Mouse (Mus musculus) brain, embryonic 14.5 days (tissue): ENCODE data around the gene Smim4. TPM values are rescaled to one million over a fixed set of nuclear protein-coding genes. Genes with fewer than 3 reads are reported as not detected.

Source experiments
- DNase-seq: peaks from one replicate; pipeline ENCODE4 v3.0.0-alpha.2; 2011; ENCODE audit warnings: low read depth
- CTCF ChIP-seq: fragments of 200-500 bp; IDR thresholded peaks from 2 replicates; pipeline ENCODE4 v1.5.1; 2012; ENCODE audit warnings: inconsistent platforms, mild to moderate bottlenecking, moderate library complexity, borderline replicate concordance; ENCODE audit not compliant: insufficient read depth, insufficient read length; ENCODE audit errors: extremely low read depth
- POLR2A ChIP-seq: fragments of 200-500 bp; IDR thresholded peaks from 2 replicates; pipeline ENCODE4 v1.6.1; 2012; ENCODE audit warnings: mild to moderate bottlenecking, inconsistent platforms, borderline replicate concordance; ENCODE audit not compliant: poor library complexity, insufficient read depth, insufficient read length, severe bottlenecking; ENCODE audit errors: extremely low read depth
- polyA plus RNA-seq: library from polyadenylated mRNA; depleted of rRNA; stranded (reverse); fragments of >200 nt; gene quantifications from 2 replicates; pipeline ENCODE4 v1.2.3, GENCODE M21; 2012; rRNA removed

The Smim4 gene
- polyA plus RNA-seq: 31.2 and 46.2 TPM in 2 replicates

DNA sequence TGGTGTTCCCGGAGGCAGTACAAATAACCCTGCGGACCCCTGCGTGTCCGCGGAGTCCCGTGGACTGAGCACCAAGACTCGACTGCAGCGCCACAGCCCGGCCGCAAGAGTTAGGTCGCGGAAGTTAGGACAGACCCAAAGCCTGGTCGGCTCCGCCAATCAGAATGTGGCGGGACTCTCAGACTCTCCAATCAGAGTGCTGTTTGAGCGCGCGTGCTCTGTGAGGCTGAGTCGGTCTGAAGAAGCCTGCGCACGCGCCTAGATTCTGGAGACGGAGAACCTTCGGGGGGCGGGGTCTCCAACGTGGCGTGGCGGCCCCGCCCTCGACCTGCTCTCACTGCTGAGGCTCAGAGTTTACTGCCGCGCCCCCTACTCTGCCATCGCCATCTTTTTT is at the start of gene Smim4:
Smim4 (minus strand) TSS at position 131 of the 394 bp plus-strand sequence.
- peak; percentile 46; the same call in 1 of the 2 replicates for TF ChIP-seq CTCF
- peak; percentile 51; the same call in 1 of the 2 replicates for TF ChIP-seq POLR2A
- DNase-seq: peak; percentile 100

DNA sequence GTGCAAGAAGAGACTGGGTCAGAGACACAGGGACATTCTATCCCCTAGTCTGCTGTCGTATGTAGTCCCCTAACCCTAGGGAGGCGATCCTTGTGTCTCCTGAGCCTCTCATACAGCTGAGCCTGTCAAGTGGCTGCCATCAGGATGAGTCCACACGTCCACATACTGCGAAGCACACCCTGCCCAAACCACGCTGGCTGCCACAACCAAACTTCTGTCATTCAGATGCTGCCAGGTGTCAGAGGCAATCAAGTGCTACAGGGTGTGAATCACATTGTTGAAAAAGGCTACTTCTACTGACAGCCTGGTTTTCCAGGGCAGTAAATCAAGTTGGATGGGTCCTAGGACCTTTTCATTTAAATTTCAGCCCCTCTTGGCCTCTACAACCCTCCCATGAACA is 49.0 kb upstream of the Smim4 start:
- DNase-seq: no peak
- no peak for TF ChIP-seq CTCF
- TF ChIP-seq POLR2A: no peak

DNA sequence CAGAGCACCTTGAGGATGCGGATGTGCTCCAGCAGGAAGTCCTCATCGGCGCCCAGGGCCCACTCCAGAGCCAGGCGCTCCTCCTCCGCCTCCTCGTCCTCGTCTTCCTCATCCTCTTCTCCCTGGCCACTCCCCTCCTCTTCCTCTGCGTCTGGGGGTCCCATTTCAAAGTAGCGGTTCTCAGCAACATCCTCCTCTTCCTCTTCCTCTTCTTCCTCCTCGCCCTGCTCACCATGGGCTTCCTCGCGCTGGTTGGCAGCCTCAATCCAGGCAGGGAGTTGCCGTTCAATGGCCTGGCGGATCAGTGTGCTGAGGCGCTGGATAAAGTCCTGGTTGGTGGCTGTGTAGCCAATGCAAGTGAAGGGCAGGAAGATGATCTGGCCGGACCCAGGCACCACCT is 48.5 kb upstream of the Smim4 start:
- TF ChIP-seq POLR2A (no peak), CTCF (no peak)
- DNase-seq: no peak

DNA sequence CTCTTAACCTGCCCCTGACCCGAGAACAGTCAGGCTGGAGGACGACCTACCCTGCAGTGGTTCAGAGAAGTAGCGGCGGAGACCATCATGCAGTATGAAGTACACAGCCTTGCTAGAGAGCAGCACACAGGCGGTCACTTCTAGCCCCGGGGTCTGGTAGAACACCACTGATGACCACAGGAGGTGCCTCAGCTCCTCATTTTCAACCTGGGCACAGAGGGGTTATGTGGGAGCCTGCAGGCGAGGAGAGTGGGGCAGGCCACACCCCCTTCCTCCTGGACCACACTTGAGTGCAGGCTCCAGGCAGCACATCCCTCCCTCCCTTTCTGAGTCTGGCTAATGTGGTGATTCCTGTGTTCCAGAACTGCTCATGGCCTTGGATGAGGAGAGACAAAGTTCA is 44.8 kb upstream of the Smim4 start:
- TF ChIP-seq POLR2A (no peak), CTCF (no peak)
- DNase-seq: no peak

DNA sequence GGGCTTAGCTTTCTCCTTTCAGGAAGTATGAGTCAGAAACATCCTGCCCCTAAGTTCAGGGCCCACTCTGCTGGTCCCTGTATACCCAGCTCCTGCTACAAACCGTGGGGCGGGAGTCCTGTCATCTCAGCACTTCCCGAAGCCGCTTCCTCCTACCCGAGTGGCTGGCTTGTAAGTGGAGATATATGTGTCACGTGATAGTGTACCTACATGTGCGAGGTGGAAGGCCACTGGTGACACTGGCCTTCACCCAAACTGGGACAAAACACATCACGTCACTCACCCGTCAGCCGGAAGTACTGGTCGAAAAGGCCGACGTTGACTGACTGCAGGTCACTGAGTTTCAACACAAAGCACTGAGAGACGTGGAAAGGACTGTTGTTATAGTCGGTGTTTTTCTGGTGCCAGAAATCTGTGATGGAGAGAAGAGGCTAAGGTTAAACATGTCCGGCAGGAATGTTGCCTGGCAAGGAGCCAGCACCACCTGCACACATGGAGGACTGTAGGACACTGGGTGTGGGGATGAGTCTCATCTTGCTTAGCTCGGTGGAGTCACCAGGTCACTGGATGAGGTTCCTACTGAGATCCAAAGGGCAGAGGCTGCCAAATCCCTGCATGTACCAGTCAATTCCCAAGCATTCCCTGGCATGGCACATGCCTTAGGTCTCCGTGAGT is 44.2 kb upstream of the Smim4 start:
- no peak for DNase-seq
- TF ChIP-seq CTCF: no peak
- TF ChIP-seq POLR2A: no peak

DNA sequence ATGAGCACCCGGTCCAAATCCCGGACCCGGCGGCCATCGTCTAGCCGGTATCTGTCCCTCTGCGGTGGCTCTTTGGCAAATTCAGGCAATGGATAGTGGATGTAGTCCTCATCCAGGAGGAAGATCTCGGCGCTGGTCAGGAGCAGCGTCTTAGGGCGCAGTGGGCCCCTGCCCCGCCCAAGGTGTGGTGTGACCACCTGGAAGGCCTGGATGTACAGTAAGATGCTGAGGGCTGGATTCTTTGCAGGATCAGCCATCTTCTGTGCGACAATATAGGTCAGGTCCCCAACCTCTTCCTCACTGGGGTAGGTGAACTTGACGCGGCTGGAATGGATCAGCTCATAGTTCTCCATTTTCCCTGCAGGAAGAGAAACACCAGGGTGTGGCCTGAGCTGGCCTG is 43.1 kb upstream of the Smim4 start:
- DNase-seq: no peak
- TF ChIP-seq POLR2A (no peak), CTCF (no peak)

DNA sequence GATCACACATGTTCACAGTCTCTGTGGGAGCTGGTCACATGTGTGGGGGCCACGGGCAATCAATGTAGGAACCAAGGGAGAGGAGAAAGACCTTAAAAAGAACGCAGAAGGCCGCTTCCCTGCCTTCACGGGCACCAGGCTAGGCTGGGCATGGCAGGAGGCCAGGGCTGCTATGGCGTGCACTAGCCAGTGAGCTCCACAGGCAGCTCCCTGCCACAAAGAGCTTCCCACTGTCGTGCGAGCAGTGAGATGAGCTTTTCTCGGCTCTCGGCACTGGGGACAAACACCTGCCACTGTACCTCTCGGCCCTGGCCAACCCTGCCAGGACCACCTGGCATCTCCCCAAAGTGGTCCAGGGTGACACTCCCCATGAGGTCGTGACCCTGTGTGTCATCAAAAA is 42.6 kb upstream of the Smim4 start:
- TF ChIP-seq POLR2A: no peak
- no peak for TF ChIP-seq CTCF
- DNase-seq: peak; percentile 25

DNA sequence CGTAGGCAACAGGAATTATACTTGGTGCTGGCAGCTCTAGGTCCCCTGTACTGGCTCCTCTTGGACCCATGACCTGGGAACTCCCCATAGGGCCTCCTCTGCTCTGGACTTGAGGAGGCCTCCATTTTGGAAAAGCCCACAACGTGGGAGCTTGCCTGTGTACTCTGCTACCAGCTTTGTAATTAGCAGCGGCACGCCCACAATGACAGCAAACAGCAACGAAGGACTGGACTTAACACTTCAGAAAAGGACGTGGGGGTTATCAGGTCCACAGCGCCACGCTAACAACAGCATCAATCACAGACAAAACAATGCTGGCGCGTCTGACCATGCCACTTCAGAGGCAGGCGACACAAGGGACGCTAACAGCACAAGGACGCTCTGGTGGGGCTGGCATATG is 42.2 kb upstream of the Smim4 start:
- peak; percentile 18 for DNase-seq
- TF ChIP-seq POLR2A (no peak), CTCF (no peak)

DNA sequence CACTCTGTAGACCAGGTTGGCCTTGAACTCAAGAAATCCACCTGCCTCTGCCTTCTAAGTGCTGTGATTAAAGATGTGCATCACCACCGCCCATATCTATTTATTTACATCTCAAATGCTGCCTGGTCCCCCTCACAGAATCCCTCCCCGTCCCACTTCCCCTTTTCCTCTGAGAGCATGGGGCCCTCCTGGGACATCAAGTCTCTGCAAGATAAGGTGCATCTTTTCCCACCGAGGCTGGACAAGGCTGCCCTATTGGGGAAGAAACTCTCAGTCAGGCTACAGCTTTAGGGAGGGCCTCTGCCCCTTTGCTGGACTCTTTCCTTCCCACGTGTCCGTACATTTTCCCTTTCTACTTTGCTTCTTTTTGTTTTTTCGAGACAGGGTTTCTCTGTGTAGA is 40.8 kb upstream of the Smim4 start:
- DNase-seq: no peak
- TF ChIP-seq POLR2A (no peak), CTCF (no peak)

DNA sequence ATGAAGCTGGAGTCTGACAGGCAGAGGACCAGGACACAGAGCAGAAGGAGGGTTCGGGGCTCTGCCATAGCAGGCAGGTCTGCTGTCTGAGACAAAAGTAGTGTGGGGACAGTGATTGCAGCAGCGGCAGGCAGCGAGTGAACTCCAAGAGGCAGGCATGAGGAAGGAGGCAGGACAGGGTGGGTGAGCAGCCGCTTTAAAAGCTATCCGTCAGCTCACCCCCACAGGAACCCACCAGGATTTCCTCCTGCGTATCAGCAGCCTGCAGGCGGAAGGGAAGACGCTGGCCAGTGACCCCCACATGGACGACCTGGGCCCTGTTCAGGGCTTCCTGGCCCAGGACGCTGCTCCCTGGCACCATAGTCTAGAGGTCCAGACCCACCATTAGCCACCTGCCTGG is 39.7 kb upstream of the Smim4 start, which contains the start of gene Stab1:
Stab1 (minus strand) TSS at position 217 of the 400 bp plus-strand sequence.
- no peak for DNase-seq
- no peak for TF ChIP-seq CTCF
- no peak for TF ChIP-seq POLR2A

DNA sequence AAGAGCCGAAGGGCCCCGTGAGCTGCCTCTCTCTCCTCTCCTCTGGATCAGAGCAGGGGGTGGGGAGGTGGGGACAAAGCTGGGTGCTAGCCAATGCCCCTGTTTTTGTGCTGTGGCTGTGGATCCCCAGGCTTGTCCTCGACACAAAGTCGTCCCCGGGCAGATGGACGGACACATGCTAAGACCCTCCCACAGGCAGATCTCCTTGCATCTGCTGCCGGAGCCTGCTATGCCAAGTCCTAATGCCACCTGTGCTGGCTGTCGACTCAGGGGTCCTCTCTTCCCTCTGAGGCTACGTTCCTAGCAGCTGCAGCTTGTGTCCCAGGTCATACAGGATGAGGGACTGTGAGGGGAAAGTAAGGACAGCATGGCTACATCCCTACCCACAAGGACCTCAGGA is 38.1 kb upstream of the Smim4 start:
- DNase-seq: peak; percentile 52
- no peak for TF ChIP-seq POLR2A
- no peak for TF ChIP-seq CTCF

DNA sequence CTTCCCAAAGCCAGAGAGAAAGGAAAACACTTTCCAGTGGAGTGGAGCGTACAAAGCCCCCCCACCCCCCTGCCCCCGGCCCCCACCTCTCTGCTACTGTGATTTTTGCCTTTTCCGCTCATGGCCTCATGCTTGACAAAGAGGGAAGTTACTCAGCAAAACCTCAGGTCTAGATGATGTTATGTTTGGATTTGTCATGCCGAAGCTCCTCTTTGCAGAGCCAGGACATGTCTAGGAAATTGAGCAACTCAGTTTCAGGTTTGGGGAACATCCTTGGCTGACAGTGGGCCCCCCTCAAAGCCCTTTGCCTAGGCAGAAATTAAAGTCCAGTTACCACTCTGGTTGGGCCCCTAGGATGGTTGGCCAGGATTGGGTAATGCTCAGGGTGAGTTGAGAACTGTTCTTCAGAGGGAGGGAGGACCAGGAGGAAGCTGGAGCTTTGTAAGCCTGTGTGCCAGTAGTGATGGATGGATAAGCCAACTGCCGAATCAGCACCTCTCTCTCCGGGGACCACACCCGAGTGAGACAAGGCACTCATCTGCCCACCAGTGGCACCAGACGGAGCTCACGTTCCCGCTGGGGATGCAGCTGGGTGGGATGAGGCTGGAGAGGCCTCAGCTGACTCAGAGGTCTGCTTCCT is 37.4 kb upstream of the Smim4 start:
- DNase-seq: peak; percentile 15
- TF ChIP-seq CTCF (no peak), POLR2A (no peak)
